Mouse (Mus musculus) embryonic facial prominence, embryonic 12.5 days (tissue): Measurements from ENCODE around the gene Mettl6. TPM values are rescaled to one million over a fixed set of nuclear protein-coding genes. Genes with fewer than 3 reads are reported as not detected.

Source experiments
- ATAC-seq: fragments of 200-750 bp; cut with Nextera tagmentation; 2 replicates; pipeline ENCODE4 v1.8.0; 2017; ENCODE audit not compliant: insufficient number of reproducible peaks, insufficient read depth, low FRiP score, low TSS enrichment
- H3K27ac ChIP-seq: fragments of 300-500 bp; sonication (generic); 2 replicates; pipeline ENCODE4 v1.5.1; 2016; ENCODE audit warnings: mild to moderate bottlenecking
- H3K27me3 ChIP-seq: fragments of 300-500 bp; sonication (generic); 2 replicates; pipeline ENCODE4 v1.6.1; 2016; ENCODE audit warnings: mild to moderate bottlenecking, moderate library complexity
- H3K36me3 ChIP-seq: fragments of 300-500 bp; sonication (generic); 2 replicates; pipeline ENCODE4 v1.6.1; 2016; ENCODE audit warnings: mild to moderate bottlenecking
- H3K4me1 ChIP-seq: fragments of 300-500 bp; sonication (generic); 2 replicates; pipeline ENCODE4 v1.6.1; 2016
- H3K4me2 ChIP-seq: fragments of 300-500 bp; sonication (generic); replicated peaks from 2 replicates; pipeline ENCODE4 v1.6.1; 2016; ENCODE audit warnings: mild to moderate bottlenecking, moderate library complexity
- H3K4me3 ChIP-seq: fragments of 300-500 bp; sonication (generic); 2 replicates; pipeline ENCODE4 v1.5.1; 2016; ENCODE audit warnings: mild to moderate bottlenecking
- H3K9ac ChIP-seq: fragments of 300-500 bp; sonication (generic); 2 replicates; pipeline ENCODE4 v1.6.1; 2016; ENCODE audit warnings: mild to moderate bottlenecking, moderate library complexity
- H3K9me3 ChIP-seq: fragments of 300-500 bp; sonication (generic); 2 replicates; pipeline ENCODE4 v1.6.1; 2016; ENCODE audit warnings: mild to moderate bottlenecking, moderate library complexity
- WGBS: fragments of 180-500 bp; shearing (Covaris S2); methylation state at CpG from one replicate; pipeline ENCODE4 v1.1.7; 2016; 5-methylcytosine and 5-hydroxymethylcytosine counted together
- polyA plus RNA-seq: library from polyadenylated mRNA; unstranded; fragments of >200 nt; fragmentation: Nextera tagmentation; extraction: Ambion mirVana; gene quantifications from 2 replicates; pipeline ENCODE4 v1.2.1, GENCODE M21; 2016

The Mettl6 gene
- polyA plus RNA-seq, result 85.6 and 87.2 TPM in 2 replicates

DNA sequence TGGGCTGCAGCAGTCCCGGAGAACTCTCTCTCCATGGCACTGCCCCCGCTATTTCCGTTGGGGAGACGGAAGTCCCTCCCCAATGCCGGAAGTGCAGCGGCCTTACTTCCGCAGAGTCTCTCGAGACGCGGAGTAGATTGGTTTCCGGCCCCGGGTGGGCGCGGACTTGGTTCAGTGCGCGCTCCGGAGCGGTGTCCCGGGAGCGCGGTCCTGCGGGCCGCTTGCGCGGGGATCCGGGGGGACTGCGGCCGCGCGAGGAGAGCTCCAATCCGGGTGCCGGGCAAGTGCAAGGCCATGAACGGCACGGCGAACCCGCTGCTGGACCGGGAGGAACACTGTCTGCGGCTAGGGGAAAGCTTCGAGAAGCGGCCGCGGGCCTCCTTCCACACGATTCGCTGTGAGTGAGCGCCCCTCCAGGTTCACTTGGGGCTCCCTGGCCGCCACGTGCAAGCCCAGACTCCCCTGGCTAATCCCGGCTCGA is at the start of gene Mettl6:
Gene Mettl6 (minus strand): TSS at position 66 of the 481 bp plus-strand sequence.
- ATAC-seq, result peak; percentile 95
- Histone ChIP-seq H3K4me3 (peak within 1 kb of the TSS; percentile 83), H3K27me3 (no peaks in the 10 kb centered on the region), H3K4me1 (peaks cover 20% of the 10 kb centered on the region), H3K4me2 (peak within 1 kb of the TSS; percentile 86), H3K9me3 (no peaks in the 10 kb centered on the region), H3K36me3 (peaks cover 30% of the 10 kb centered on the region), H3K9ac (peak within 1 kb of the TSS; percentile 90), H3K27ac (peak within 1 kb of the TSS; percentile 91)
- WGBS, result under 1% methylated on average over 49 of the region's 49 CpGs

DNA sequence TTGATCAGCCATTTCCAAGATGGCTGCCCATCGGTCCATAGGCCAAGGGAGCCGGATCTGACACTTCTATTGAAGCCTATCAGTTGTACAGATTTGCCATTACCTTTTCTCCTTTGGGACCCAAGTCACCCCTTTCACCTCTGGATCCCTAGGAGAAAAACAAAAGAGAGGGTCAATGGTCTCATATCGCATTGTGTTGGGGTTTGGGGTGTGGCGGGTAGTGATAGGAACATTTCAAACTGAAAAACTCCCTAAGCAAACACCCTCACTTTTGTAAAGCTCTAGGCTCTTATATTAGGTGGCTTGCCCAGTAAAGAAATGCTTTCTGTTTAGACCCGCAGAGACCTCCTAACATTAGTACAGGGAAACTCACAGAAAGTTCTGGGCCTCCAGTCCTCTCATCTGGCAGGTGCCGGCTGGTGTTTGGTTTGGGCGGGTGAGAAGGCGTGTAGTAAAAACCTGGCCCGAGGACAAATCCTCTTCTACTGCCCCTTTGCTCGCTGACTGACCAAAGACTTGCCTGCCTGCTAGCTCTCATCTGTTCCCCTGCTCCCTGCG is 49.1 kb upstream of the Mettl6 start:
- Histone ChIP-seq H3K27me3 (no peaks in the 10 kb centered on the region), H3K9ac (no peak overlapping the region), H3K4me1 (no peaks in the 10 kb centered on the region), H3K9me3 (no peaks in the 10 kb centered on the region), H3K4me2 (no peak overlapping the region), H3K4me3 (no peak overlapping the region), H3K36me3 (no peaks in the 10 kb centered on the region), H3K27ac (no peak overlapping the region)
- 73% methylated on average over 11 of the region's 11 CpGs for WGBS
- ATAC-seq, result no peak

DNA sequence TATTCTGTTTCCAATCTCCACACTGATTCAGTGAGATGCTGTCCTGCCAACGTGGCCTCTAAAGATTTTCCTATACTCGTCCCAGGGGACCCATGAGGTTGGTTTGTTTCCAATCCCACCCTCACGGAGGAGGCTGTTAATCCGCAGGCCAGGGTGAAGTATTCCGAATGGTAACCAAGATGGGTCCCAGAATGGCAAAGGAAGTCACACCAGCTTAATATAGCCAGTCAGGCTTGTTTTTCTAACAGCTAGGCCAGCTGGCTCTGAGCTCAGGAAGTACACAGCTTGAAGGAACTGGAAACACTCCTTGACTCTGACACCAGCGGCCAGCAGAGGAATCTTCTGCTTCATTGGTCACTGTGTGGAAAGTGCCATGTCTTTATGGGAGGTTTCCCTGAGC is 42.5 kb upstream of the Mettl6 start:
- no peaks in the 10 kb centered on the region for H3K27me3 ChIP-seq
- ATAC-seq, result no peak
- no peak overlapping the region for H3K4me3 ChIP-seq
- no peak overlapping the region for H3K4me2 ChIP-seq
- no peaks in the 10 kb centered on the region for H3K9me3 ChIP-seq
- H3K36me3 ChIP-seq, result no peaks in the 10 kb centered on the region
- no peak overlapping the region for H3K9ac ChIP-seq
- 70% methylated on average over 6 of the region's 6 CpGs for WGBS
- no peaks in the 10 kb centered on the region for H3K4me1 ChIP-seq
- H3K27ac ChIP-seq, result no peak overlapping the region

- H3K4me1 ChIP-seq, result peaks cover 5% of the 10 kb centered on the region
- H3K4me2 ChIP-seq, result no peak overlapping the region
- H3K27ac ChIP-seq, result no peak overlapping the region
- H3K4me3 ChIP-seq, result no peak overlapping the region
- no peak for ATAC-seq
- no peaks in the 10 kb centered on the region for H3K9me3 ChIP-seq
- no peaks in the 10 kb centered on the region for H3K27me3 ChIP-seq
- H3K36me3 ChIP-seq, result no peaks in the 10 kb centered on the region
- WGBS, result 49% methylated on average over 3 of the region's 3 CpGs
- H3K9ac ChIP-seq, result no peak overlapping the region
Observed at GRCm38 (mm10) chr14:31532656-31533055, 37.8 kb upstream of the Mettl6 start.

GRCm38 (mm10) chr14:31531506-31532148 is 36.8 kb upstream of the Mettl6 start:
- no peak for ATAC-seq
- H3K4me3 ChIP-seq, result no peak overlapping the region
- 44% methylated on average over 12 of the region's 12 CpGs for WGBS

DNA sequence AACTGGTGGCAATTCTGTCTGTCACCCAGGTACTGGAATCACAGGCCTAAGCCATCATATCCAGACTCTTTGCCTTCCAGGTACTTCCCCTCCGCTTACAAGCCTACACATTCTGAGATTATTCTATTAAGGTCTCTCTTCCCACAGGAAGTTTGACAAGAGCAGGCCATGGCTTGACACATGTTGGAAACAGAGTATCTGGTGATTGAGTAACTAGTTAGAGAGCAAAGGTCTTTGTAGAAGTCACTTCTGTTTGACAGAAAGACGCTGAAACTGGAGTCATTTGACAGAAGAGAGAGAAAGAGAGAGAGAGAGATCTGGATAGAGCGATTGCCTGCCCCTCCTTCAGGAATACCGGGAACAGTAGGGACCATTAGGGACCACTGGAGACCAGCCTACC is 36.0 kb upstream of the Mettl6 start:
- Histone ChIP-seq H3K27me3 (no peaks in the 10 kb centered on the region), H3K9ac (no peak overlapping the region), H3K9me3 (no peaks in the 10 kb centered on the region), H3K4me1 (peaks cover 5% of the 10 kb centered on the region), H3K27ac (no peak overlapping the region), H3K4me2 (no peak overlapping the region), H3K4me3 (no peak overlapping the region), H3K36me3 (no peaks in the 10 kb centered on the region)
- 88% methylated on average over 4 of the region's 4 CpGs for WGBS
- ATAC-seq, result no peak

More at GRCm38 (mm10) chr14:31531506-31532148, 36.8 kb upstream of the Mettl6 start:
- no peaks in the 10 kb centered on the region for H3K27me3 ChIP-seq
- H3K9me3 ChIP-seq, result no peaks in the 10 kb centered on the region
- H3K9ac ChIP-seq, result no peak overlapping the region
- peaks cover 5% of the 10 kb centered on the region for H3K4me1 ChIP-seq
- no peak overlapping the region for H3K4me2 ChIP-seq
- peak overlapping the region; percentile 51; the same call in 1 of the 2 replicates for H3K27ac ChIP-seq
- no peaks in the 10 kb centered on the region for H3K36me3 ChIP-seq

GRCm38 (mm10) chr14:31525040-31525810 is 30.4 kb upstream of the Mettl6 start:
- no peaks in the 10 kb centered on the region for H3K36me3 ChIP-seq
- 81% methylated on average over 7 of the region's 7 CpGs for WGBS
- H3K27ac ChIP-seq, result no peak overlapping the region
- no peak overlapping the region for H3K4me2 ChIP-seq
- H3K4me3 ChIP-seq, result no peak overlapping the region
- H3K27me3 ChIP-seq, result no peaks in the 10 kb centered on the region
- H3K9me3 ChIP-seq, result no peaks in the 10 kb centered on the region
- no peak for ATAC-seq
- no peak overlapping the region for H3K9ac ChIP-seq
- no peaks in the 10 kb centered on the region for H3K4me1 ChIP-seq

DNA sequence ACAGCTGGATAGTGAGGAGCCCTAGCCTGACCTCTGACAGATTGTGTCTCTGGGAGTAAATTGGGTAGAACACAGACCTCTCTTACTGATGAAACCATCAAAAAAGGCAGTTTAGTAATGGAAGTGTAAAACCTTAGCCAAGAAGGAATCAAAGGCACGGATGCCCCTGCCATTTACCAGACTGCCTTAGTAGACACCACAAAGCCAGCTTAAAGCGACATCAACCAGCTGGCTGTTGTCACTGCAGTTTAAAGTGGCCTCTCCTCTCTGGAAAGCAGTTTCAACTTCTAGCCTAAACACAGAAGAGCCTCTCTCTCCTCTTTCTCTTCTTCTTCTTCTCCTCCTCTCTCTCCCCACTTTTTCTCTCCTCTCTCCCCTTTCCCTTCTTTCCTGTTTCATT is 26.5 kb upstream of the Mettl6 start:
- Histone ChIP-seq H3K27ac (no peak overlapping the region), H3K36me3 (no peaks in the 10 kb centered on the region), H3K27me3 (no peaks in the 10 kb centered on the region), H3K9me3 (no peaks in the 10 kb centered on the region), H3K4me2 (no peak overlapping the region), H3K9ac (no peak overlapping the region), H3K4me1 (0 out of 2 replicates have a peak, but pooled peaks cover 5% of the 10 kb centered on the region), H3K4me3 (no peak overlapping the region)
- ATAC-seq, result no peak
- WGBS, result 74% methylated on average over 2 of the region's 2 CpGs

DNA sequence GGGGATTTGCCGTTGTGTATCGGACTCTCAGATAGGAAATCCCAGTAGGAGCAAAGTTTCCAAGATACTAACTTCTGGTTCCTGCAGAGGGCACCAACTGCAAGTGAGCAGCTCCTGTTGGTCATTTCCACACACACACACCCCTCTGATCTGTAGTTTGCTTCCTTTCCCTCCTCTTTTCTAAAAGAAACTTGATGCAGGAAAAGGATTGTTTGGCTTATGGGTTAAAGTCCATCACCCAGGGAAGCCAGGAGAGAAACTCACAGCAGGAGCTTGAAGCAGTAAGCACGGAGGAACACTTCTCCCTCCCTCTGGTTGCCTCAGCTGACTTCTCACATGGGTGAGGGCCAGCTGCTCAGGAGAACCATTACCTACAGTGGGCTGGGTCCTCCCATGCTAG is 24.3 kb upstream of the Mettl6 start:
- Histone ChIP-seq H3K4me2 (no peak overlapping the region), H3K27ac (no peak overlapping the region), H3K4me3 (no peak overlapping the region), H3K27me3 (no peaks in the 10 kb centered on the region), H3K9ac (no peak overlapping the region), H3K9me3 (0 out of 2 replicates have a peak, but pooled peaks cover 5% of the 10 kb centered on the region), H3K36me3 (no peaks in the 10 kb centered on the region), H3K4me1 (0 out of 2 replicates have a peak, but pooled peaks cover 5% of the 10 kb centered on the region)
- ATAC-seq, result no peak
- 33% methylated on average over 3 of the region's 3 CpGs for WGBS

GRCm38 (mm10) chr14:31515895-31516294 is 21.1 kb upstream of the Mettl6 start:
- Histone ChIP-seq H3K9me3 (0 out of 2 replicates have a peak, but pooled peaks cover 7% of the 10 kb centered on the region), H3K27me3 (no peaks in the 10 kb centered on the region), H3K4me1 (0 out of 2 replicates have a peak, but pooled peaks cover 5% of the 10 kb centered on the region), H3K27ac (no peak overlapping the region), H3K4me3 (no peak overlapping the region), H3K4me2 (no peak overlapping the region), H3K9ac (no peak overlapping the region), H3K36me3 (no peaks in the 10 kb centered on the region)
- ATAC-seq, result no peak
- WGBS, result 90% methylated on average over 2 of the region's 2 CpGs

- peaks cover 44% of the 10 kb centered on the region for H3K36me3 ChIP-seq
- H3K4me2 ChIP-seq, result no peak overlapping the region
- ATAC-seq, result no peak
- no peak overlapping the region for H3K4me3 ChIP-seq
- WGBS, result 89% methylated on average over 3 of the region's 3 CpGs
- H3K27ac ChIP-seq, result no peak overlapping the region
- H3K4me1 ChIP-seq, result no peaks in the 10 kb centered on the region
- H3K27me3 ChIP-seq, result no peaks in the 10 kb centered on the region
- no peak overlapping the region for H3K9ac ChIP-seq
- H3K9me3 ChIP-seq, result 0 out of 2 replicates have a peak, but pooled peaks cover 7% of the 10 kb centered on the region
Observed at GRCm38 (mm10) chr14:31510322-31510721, 15.5 kb upstream of the Mettl6 start.
